Mouse (Mus musculus) lung, embryonic 15.5 days (tissue): ENCODE data around the gene Tmem140. TPM values are rescaled to one million over a fixed set of nuclear protein-coding genes. Genes with fewer than 3 reads are reported as not detected.

Source experiments
- ATAC-seq: fragments of 200-750 bp; cut with Nextera tagmentation; 2 replicates; pipeline ENCODE4 v1.8.0; 2017; ENCODE audit warnings: moderate number of reproducible peaks, borderline replicate concordance; ENCODE audit not compliant: low FRiP score, low TSS enrichment; ENCODE audit errors: extremely low read depth
- H3K27ac ChIP-seq: fragments of 300-500 bp; sonication (generic); 2 replicates; pipeline ENCODE4 v1.5.1; 2015; ENCODE audit warnings: moderate library complexity, mild to moderate bottlenecking, inconsistent platforms
- H3K27me3 ChIP-seq: fragments of 300-500 bp; sonication (generic); 2 replicates; pipeline ENCODE4 v1.6.1; 2015; ENCODE audit warnings: inconsistent platforms
- H3K36me3 ChIP-seq: fragments of 300-500 bp; sonication (generic); 2 replicates; pipeline ENCODE4 v1.6.1; 2015; ENCODE audit warnings: inconsistent platforms
- H3K4me1 ChIP-seq: fragments of 300-500 bp; sonication (generic); 2 replicates; pipeline ENCODE4 v1.6.1; 2015; ENCODE audit warnings: inconsistent platforms
- H3K4me2 ChIP-seq: fragments of 300-500 bp; sonication (generic); 2 replicates; pipeline ENCODE4 v1.6.1; 2015; ENCODE audit warnings: inconsistent platforms, mild to moderate bottlenecking, moderate library complexity
- H3K4me3 ChIP-seq: fragments of 300-500 bp; sonication (generic); 2 replicates; pipeline ENCODE4 v1.5.1; 2015; ENCODE audit warnings: mild to moderate bottlenecking, inconsistent platforms
- H3K9ac ChIP-seq: fragments of 300-500 bp; sonication (generic); 2 replicates; pipeline ENCODE4 v1.6.1; 2015; ENCODE audit warnings: inconsistent platforms
- H3K9me3 ChIP-seq: fragments of 300-500 bp; sonication (generic); 2 replicates; pipeline ENCODE4 v1.6.1; 2016; ENCODE audit warnings: inconsistent platforms
- WGBS: fragments of 180-500 bp; shearing (Covaris S2); methylation state at CpG from one replicate; pipeline ENCODE4 v1.1.7; 2015; 5-methylcytosine and 5-hydroxymethylcytosine counted together
- polyA plus RNA-seq: library from polyadenylated mRNA; unstranded; fragments of >200 nt; fragmentation: Nextera tagmentation; extraction: Ambion mirVana; gene quantifications from 2 replicates; pipeline ENCODE4 v1.2.1, GENCODE M21; 2015

Tmem140 gene
- polyA plus RNA-seq, 1 experiment from 2014 or later = 5.4 TPM

- H3K36me3 ChIP-seq = peaks cover 58% of the 10 kb centered on the region
- no peak overlapping the region for H3K4me3 ChIP-seq
- H3K9me3 ChIP-seq = no peaks in the 10 kb centered on the region
- H3K27me3 ChIP-seq = no peaks in the 10 kb centered on the region
- ATAC-seq = peak; percentile 12
- peak overlapping the region; percentile 46 for H3K4me2 ChIP-seq
- H3K27ac ChIP-seq = peak overlapping the region; percentile 87
- H3K9ac ChIP-seq = no peak overlapping the region
- peaks cover 44% of the 10 kb centered on the region for H3K4me1 ChIP-seq
- 60% methylated on average over 7 of the region's 7 CpGs for WGBS
These were observed 39.6 kb downstream of the Tmem140 start for GRCm38 (mm10) chr6:34902578-34902977.

GRCm38 (mm10) chr6:34903441-34903840 lies 40.5 kb downstream of the Tmem140 start:
- H3K4me3 ChIP-seq = no peak overlapping the region
- ATAC-seq = peak; percentile 72
- H3K27me3 ChIP-seq = no peaks in the 10 kb centered on the region
- peak overlapping the region; percentile 46; the same call in 1 of the 2 replicates for H3K4me2 ChIP-seq
- H3K27ac ChIP-seq = peak overlapping the region; percentile 87
- no peak overlapping the region for H3K9ac ChIP-seq
- no peaks in the 10 kb centered on the region for H3K9me3 ChIP-seq
- WGBS = 62% methylated on average over 5 of the region's 5 CpGs
- peaks cover 56% of the 10 kb centered on the region for H3K36me3 ChIP-seq
- H3K4me1 ChIP-seq = peaks cover 46% of the 10 kb centered on the region

- H3K27ac ChIP-seq = peak overlapping the region; percentile 87
- peaks cover 58% of the 10 kb centered on the region for H3K36me3 ChIP-seq
- H3K4me2 ChIP-seq = peak overlapping the region; percentile 29; the same call in 1 of the 2 replicates
- ATAC-seq = peak; percentile 82
- H3K9me3 ChIP-seq = no peaks in the 10 kb centered on the region
- no peak overlapping the region for H3K9ac ChIP-seq
- no peak overlapping the region for H3K4me3 ChIP-seq
- 44% methylated on average over 10 of the region's 10 CpGs for WGBS
- no peaks in the 10 kb centered on the region for H3K27me3 ChIP-seq
- H3K4me1 ChIP-seq = peaks cover 46% of the 10 kb centered on the region
These were observed 40.9 kb downstream of the Tmem140 start for GRCm38 (mm10) chr6:34903851-34904250.

- WGBS = 53% methylated on average over 6 of the region's 6 CpGs
- Histone ChIP-seq H3K4me1 (peaks cover 48% of the 10 kb centered on the region), H3K36me3 (peaks cover 55% of the 10 kb centered on the region), H3K27ac (peak overlapping the region; percentile 87), H3K4me2 (peak overlapping the region; percentile 29), H3K27me3 (no peaks in the 10 kb centered on the region), H3K9me3 (no peaks in the 10 kb centered on the region), H3K4me3 (no peak overlapping the region), H3K9ac (no peak overlapping the region)
- peak; percentile 13; the same call in 1 of the 2 replicates for ATAC-seq
These were observed 41.4 kb downstream of the Tmem140 start for GRCm38 (mm10) chr6:34904361-34904760.

GRCm38 (mm10) chr6:34906125-34906524 lies 43.2 kb downstream of the Tmem140 start:
- Histone ChIP-seq H3K4me3 (no peak overlapping the region), H3K4me2 (no peak overlapping the region), H3K9ac (no peak overlapping the region), H3K27me3 (no peaks in the 10 kb centered on the region), H3K27ac (no peak overlapping the region), H3K4me1 (peaks cover 56% of the 10 kb centered on the region), H3K9me3 (no peaks in the 10 kb centered on the region), H3K36me3 (peaks cover 39% of the 10 kb centered on the region)
- no peak for ATAC-seq
- 51% methylated on average over 2 of the region's 2 CpGs for WGBS

GRCm38 (mm10) chr6:34906661-34907060 lies 43.7 kb downstream of the Tmem140 start:
- 81% methylated on average over 4 of the region's 4 CpGs for WGBS
- Histone ChIP-seq H3K36me3 (peaks cover 37% of the 10 kb centered on the region), H3K4me3 (no peak overlapping the region), H3K27ac (no peak overlapping the region), H3K4me1 (peaks cover 52% of the 10 kb centered on the region), H3K27me3 (no peaks in the 10 kb centered on the region), H3K9ac (no peak overlapping the region), H3K9me3 (no peaks in the 10 kb centered on the region), H3K4me2 (no peak overlapping the region)
- no peak for ATAC-seq

- Histone ChIP-seq H3K27ac (0 out of 2 replicates have a peak overlapping the region, but pooled peaks have one; percentile 2), H3K4me3 (no peak overlapping the region), H3K4me2 (no peak overlapping the region), H3K36me3 (peaks cover 35% of the 10 kb centered on the region), H3K9ac (no peak overlapping the region), H3K4me1 (peaks cover 47% of the 10 kb centered on the region), H3K9me3 (no peaks in the 10 kb centered on the region), H3K27me3 (no peaks in the 10 kb centered on the region)
- no peak for ATAC-seq
- 51% methylated on average over 2 of the region's 2 CpGs for WGBS
These were observed 44.2 kb downstream of the Tmem140 start for GRCm38 (mm10) chr6:34907121-34907614.

GRCm38 (mm10) chr6:34907696-34908260 lies 44.8 kb downstream of the Tmem140 start:
- Histone ChIP-seq H3K4me2 (no peak overlapping the region), H3K4me3 (no peak overlapping the region), H3K27me3 (no peaks in the 10 kb centered on the region), H3K9ac (no peak overlapping the region), H3K4me1 (peaks cover 45% of the 10 kb centered on the region), H3K27ac (0 out of 2 replicates have a peak overlapping the region, but pooled peaks have one; percentile 2), H3K36me3 (peaks cover 35% of the 10 kb centered on the region), H3K9me3 (no peaks in the 10 kb centered on the region)
- no peak for ATAC-seq
- WGBS = 77% methylated on average over 18 of the region's 18 CpGs

GRCm38 (mm10) chr6:34909631-34910345 lies 46.8 kb downstream of the Tmem140 start:
- Histone ChIP-seq H3K9ac (peak overlapping the region; percentile 62), H3K36me3 (peaks cover 32% of the 10 kb centered on the region), H3K27me3 (no peaks in the 10 kb centered on the region), H3K4me3 (peak overlapping the region; percentile 93), H3K9me3 (no peaks in the 10 kb centered on the region), H3K4me2 (peak overlapping the region; percentile 88), H3K4me1 (peaks cover 36% of the 10 kb centered on the region), H3K27ac (peak overlapping the region; percentile 89; the same call in 1 of the 2 replicates)
- 41% methylated on average over 8 of the region's 8 CpGs for WGBS
- no peak for ATAC-seq

GRCm38 (mm10) chr6:34910371-34911219 lies 47.6 kb downstream of the Tmem140 start, which contains the start of gene Wdr91:
Gene Wdr91, minus strand, starts transcription at chr6:34910876.
- H3K9ac ChIP-seq = peak within 1 kb of the TSS; percentile 62
- H3K36me3 ChIP-seq = peaks cover 25% of the 10 kb centered on the region
- under 1% methylated on average over 50 of the region's 64 CpGs for WGBS

GRCm38 (mm10) chr6:34913341-34914040 lies 50.5 kb downstream of the Tmem140 start:
- no peak for ATAC-seq
- 82% methylated on average over 13 of the region's 13 CpGs for WGBS

More at GRCm38 (mm10) chr6:34910371-34911219, 47.6 kb downstream of the Tmem140 start, which contains the start of gene Wdr91:
- peak within 1 kb of the TSS; percentile 88 for H3K4me2 ChIP-seq
- peak; percentile 93 for ATAC-seq
- H3K9me3 ChIP-seq = no peaks in the 10 kb centered on the region
- H3K27ac ChIP-seq = peak within 1 kb of the TSS; percentile 89
- H3K4me1 ChIP-seq = peaks cover 29% of the 10 kb centered on the region
- no peaks in the 10 kb centered on the region for H3K27me3 ChIP-seq
- H3K4me3 ChIP-seq = peak within 1 kb of the TSS; percentile 93

More at GRCm38 (mm10) chr6:34913341-34914040, 50.5 kb downstream of the Tmem140 start:
- Histone ChIP-seq H3K27ac (no peak overlapping the region), H3K9me3 (no peaks in the 10 kb centered on the region), H3K27me3 (no peaks in the 10 kb centered on the region), H3K9ac (no peak overlapping the region), H3K4me1 (peaks cover 20% of the 10 kb centered on the region), H3K4me3 (no peak overlapping the region), H3K36me3 (0 out of 2 replicates have a peak, but pooled peaks cover 5% of the 10 kb centered on the region), H3K4me2 (no peak overlapping the region)
